Mouse (Mus musculus) cerebellum, adult 18-20 months (tissue): Measurements from ENCODE around the gene Ranbp1.

ENCODE experiments used
- DNase-seq, 2 experiments: peaks; one replicate each; pipeline ENCODE4 v3.0.0; 2021

Gene Ranbp1

GRCm38 (mm10) chr16:18233919-18234670, 14.4 kb downstream of the Ranbp1 start:
- no peak for DNase-seq

- DNase-seq: no peak
Measured at GRCm38 (mm10) chr16:18233451-18233850, 15.1 kb downstream of the Ranbp1 start.

GRCm38 (mm10) chr16:18231451-18231850, 17.1 kb downstream of the Ranbp1 start:
- no peak for DNase-seq

GRCm38 (mm10) chr16:18231047-18231446, 17.5 kb downstream of the Ranbp1 start:
- no peak for DNase-seq

GRCm38 (mm10) chr16:18230617-18231016, 17.9 kb downstream of the Ranbp1 start:
- peak in 1 of 2 experiments; percentile 30 for DNase-seq

- DNase-seq: peak; percentile 70 to 79
Measured at GRCm38 (mm10) chr16:18229622-18230021, 18.9 kb downstream of the Ranbp1 start.

GRCm38 (mm10) chr16:18228856-18229255, 19.7 kb downstream of the Ranbp1 start:
- peak; percentile 72 to 76 for DNase-seq

- DNase-seq: peak in 1 of 2 experiments; percentile 22
Measured at GRCm38 (mm10) chr16:18227897-18228422, 20.6 kb downstream of the Ranbp1 start.

GRCm38 (mm10) chr16:18227187-18227586, 21.3 kb downstream of the Ranbp1 start:
- DNase-seq: no peak

GRCm38 (mm10) chr16:18222188-18222587, 26.3 kb downstream of the Ranbp1 start:
- no peak for DNase-seq

GRCm38 (mm10) chr16:18221543-18221898, 27.0 kb downstream of the Ranbp1 start:
- no peak for DNase-seq

- DNase-seq: no peak
Measured at GRCm38 (mm10) chr16:18220856-18221542, 27.5 kb downstream of the Ranbp1 start.

- DNase-seq: no peak
Measured at GRCm38 (mm10) chr16:18220001-18220400, 28.5 kb downstream of the Ranbp1 start.

GRCm38 (mm10) chr16:18218580-18218996, 29.9 kb downstream of the Ranbp1 start:
- no peak for DNase-seq

GRCm38 (mm10) chr16:18217579-18217978, 31.0 kb downstream of the Ranbp1 start, which contains the start of gene Ccdc188:
TSS of gene Ccdc188 (plus strand) at chr16:18217879.
- DNase-seq: no peak

GRCm38 (mm10) chr16:18214858-18215257, 33.7 kb downstream of the Ranbp1 start:
- no peak for DNase-seq

- no peak for DNase-seq
Measured at GRCm38 (mm10) chr16:18213689-18214088, 34.8 kb downstream of the Ranbp1 start.

GRCm38 (mm10) chr16:18211417-18212171, 36.9 kb downstream of the Ranbp1 start:
- peak; percentile 85 to 96 for DNase-seq

- DNase-seq: peak; percentile 83 to 85
Measured at GRCm38 (mm10) chr16:18210701-18211416, 37.7 kb downstream of the Ranbp1 start.

- DNase-seq: no peak
Measured at GRCm38 (mm10) chr16:18203430-18204091, 45.0 kb downstream of the Ranbp1 start.

GRCm38 (mm10) chr16:18202061-18202460, 46.5 kb downstream of the Ranbp1 start:
- no peak for DNase-seq

GRCm38 (mm10) chr16:18201620-18202019, 46.9 kb downstream of the Ranbp1 start:
- no peak for DNase-seq
